Comparison of ENCODE assay signal across 27 mouse cellular contexts in genomic region chr4:63706279-63706971, GRCm38 (mm10). TPM values are rescaled to one million over a fixed set of nuclear protein-coding genes. Genes with fewer than 3 reads are reported as not detected.
DNase-seq lines count a peak whose midpoint lies in the region; ATAC-seq and TF ChIP-seq lines count a peak whose summit lies in the region.
"Had no signal": no experiment of that assay in that cellular context is flagged by ENCODE, and none has a peak within 500 bp of the region (broad histone marks: within the 10 kb centered on the region; RNA-seq: fewer than 3 reads in every experiment).

No protein-coding gene starts in this region.

- no peak for TF ChIP-seq CTCF in midbrain, postnatal 0 days (IDR thresholded peaks at IDR 0.05)
- no peak for TF ChIP-seq CTCF in stomach, postnatal 0 days (IDR thresholded peaks at IDR 0.05; ENCODE audit: low read depth)

- H3K27ac ChIP-seq in forebrain, embryonic 15.5 days (replicated peaks) = peak overlapping the region; percentile 49; the same call in 1 of the 2 replicates
- H3K27ac ChIP-seq in forebrain, embryonic 12.5 days = no peak overlapping the region
- H3K27ac ChIP-seq in midbrain, embryonic 11.5 days (ENCODE audit: low read depth, low read length) = no peak overlapping the region
- H3K27ac ChIP-seq in midbrain, embryonic 13.5 days = no peak overlapping the region
- H3K27ac ChIP-seq in forebrain, embryonic 16.5 days (ENCODE audit: low read length) = no peak overlapping the region
- no peak overlapping the region for H3K27ac ChIP-seq in midbrain, postnatal 0 days (ENCODE audit: low read depth, low read length)
- no peak overlapping the region for H3K27ac ChIP-seq in stomach, postnatal 0 days (replicated peaks)
- H3K27ac ChIP-seq: embryonic facial prominence, embryonic 15.5 days; hindbrain, embryonic 13.5 days had no signal

- WGBS in forebrain, embryonic 15.5 days = 65% methylated on average over 1 of the region's 1 CpGs
- WGBS in forebrain, embryonic 12.5 days = 74% methylated on average over 1 of the region's 1 CpGs
- 84% methylated on average over 1 of the region's 1 CpGs for WGBS in midbrain, embryonic 11.5 days
- 61% methylated on average over 1 of the region's 1 CpGs for WGBS in midbrain, embryonic 13.5 days
- 49% methylated on average over 1 of the region's 1 CpGs for WGBS in forebrain, embryonic 16.5 days
- WGBS in midbrain, postnatal 0 days = 29% methylated on average over 1 of the region's 1 CpGs
- 77% methylated on average over 1 of the region's 1 CpGs for WGBS in stomach, postnatal 0 days

- no peaks in the 10 kb centered on the region for H3K27me3 ChIP-seq in forebrain, embryonic 15.5 days
- no peaks in the 10 kb centered on the region for H3K27me3 ChIP-seq in forebrain, embryonic 12.5 days
- H3K27me3 ChIP-seq in midbrain, embryonic 11.5 days (ENCODE audit: control insufficient read depth, insufficient read depth, low read length) = no peaks in the 10 kb centered on the region
- no peaks in the 10 kb centered on the region for H3K27me3 ChIP-seq in midbrain, embryonic 13.5 days
- H3K27me3 ChIP-seq in forebrain, embryonic 16.5 days (replicated peaks; ENCODE audit: control insufficient read depth, insufficient read depth, low read length) = no peaks in the 10 kb centered on the region
- H3K27me3 ChIP-seq in midbrain, postnatal 0 days (ENCODE audit: insufficient read depth, low read length) = no peaks in the 10 kb centered on the region
- no peaks in the 10 kb centered on the region for H3K27me3 ChIP-seq in stomach, postnatal 0 days (ENCODE audit: control insufficient read depth, insufficient read depth, low read length)
- H3K27me3 ChIP-seq: embryonic facial prominence, embryonic 15.5 days; heart, embryonic 12.5 days; hindbrain, embryonic 13.5 days had no signal

- H3K4me3 ChIP-seq in forebrain, embryonic 15.5 days = no peak overlapping the region
- H3K4me3 ChIP-seq in forebrain, embryonic 12.5 days (replicated peaks) = no peak overlapping the region
- no peak overlapping the region for H3K4me3 ChIP-seq in midbrain, embryonic 11.5 days (ENCODE audit: low read depth, low read length)
- no peak overlapping the region for H3K4me3 ChIP-seq in midbrain, embryonic 13.5 days (replicated peaks)
- no peak overlapping the region for H3K4me3 ChIP-seq in forebrain, embryonic 16.5 days (replicated peaks; ENCODE audit: low read length)
- H3K4me3 ChIP-seq in midbrain, postnatal 0 days (ENCODE audit: low read depth, low read length) = no peak overlapping the region
- H3K4me3 ChIP-seq in stomach, postnatal 0 days (ENCODE audit: low read depth, low read length) = no peak overlapping the region
- H3K4me3 ChIP-seq: embryonic facial prominence, embryonic 15.5 days; erythroblast, embryonic 14.5 days; heart, embryonic 12.5 days; hindbrain, embryonic 13.5 days had no signal

- no peaks in the 10 kb centered on the region for H3K36me3 ChIP-seq in forebrain, embryonic 15.5 days
- H3K36me3 ChIP-seq in forebrain, embryonic 12.5 days (replicated peaks) = no peaks in the 10 kb centered on the region
- no peaks in the 10 kb centered on the region for H3K36me3 ChIP-seq in midbrain, embryonic 11.5 days (ENCODE audit: control insufficient read depth, insufficient read depth, low read length)
- no peaks in the 10 kb centered on the region for H3K36me3 ChIP-seq in midbrain, embryonic 13.5 days
- H3K36me3 ChIP-seq in forebrain, embryonic 16.5 days (ENCODE audit: control insufficient read depth, insufficient read depth) = no peaks in the 10 kb centered on the region
- no peaks in the 10 kb centered on the region for H3K36me3 ChIP-seq in midbrain, postnatal 0 days (ENCODE audit: insufficient read depth, low read length)
- H3K36me3 ChIP-seq in stomach, postnatal 0 days (ENCODE audit: control insufficient read depth, insufficient read depth, low read length) = no peaks in the 10 kb centered on the region
- H3K36me3 ChIP-seq: embryonic facial prominence, embryonic 15.5 days; heart, embryonic 12.5 days; hindbrain, embryonic 13.5 days had no signal

- ATAC-seq in forebrain, embryonic 15.5 days (replicated peaks) = peak; percentile 78
- no peak for ATAC-seq in forebrain, embryonic 12.5 days (ENCODE audit: low FRiP score)
- no peak for ATAC-seq in midbrain, embryonic 11.5 days (ENCODE audit: low FRiP score)
- no peak for ATAC-seq in midbrain, embryonic 13.5 days
- ATAC-seq in forebrain, embryonic 16.5 days = peak; percentile 84
- peak; percentile 23; the same call in 1 of the 2 replicates for ATAC-seq in midbrain, postnatal 0 days (ENCODE audit: low FRiP score)
- no peak for ATAC-seq in stomach, postnatal 0 days (ENCODE audit: low FRiP score, low TSS enrichment)
- ATAC-seq: intestine, embryonic 16.5 days had no signal

- no peaks in the 10 kb centered on the region for H3K4me1 ChIP-seq in forebrain, embryonic 15.5 days
- H3K4me1 ChIP-seq in forebrain, embryonic 12.5 days = no peaks in the 10 kb centered on the region
- H3K4me1 ChIP-seq in midbrain, embryonic 11.5 days (ENCODE audit: control insufficient read depth, insufficient read depth, low read length) = no peaks in the 10 kb centered on the region
- H3K4me1 ChIP-seq in midbrain, embryonic 13.5 days (replicated peaks) = no peaks in the 10 kb centered on the region
- H3K4me1 ChIP-seq in forebrain, embryonic 16.5 days (replicated peaks; ENCODE audit: control insufficient read depth, insufficient read depth, low read length) = no peaks in the 10 kb centered on the region
- peaks cover 3% of the 10 kb centered on the region; the same call in 1 of the 2 replicates for H3K4me1 ChIP-seq in midbrain, postnatal 0 days (ENCODE audit: insufficient read depth, low read length)
- no peaks in the 10 kb centered on the region for H3K4me1 ChIP-seq in stomach, postnatal 0 days (replicated peaks; ENCODE audit: control insufficient read depth, insufficient read depth)
- H3K4me1 ChIP-seq: embryonic facial prominence, embryonic 15.5 days; heart, embryonic 12.5 days; hindbrain, embryonic 13.5 days had no signal

- no peak for TF ChIP-seq EP300 in stomach, postnatal 0 days (optimal IDR thresholded peaks at IDR 0.05)

- peak; percentile 23 for DNase-seq in midbrain, embryonic 11.5 days (ENCODE audit: low spot score, missing footprints)
- DNase-seq in midbrain, postnatal 0 days (ENCODE audit: low spot score) = no peak
- DNase-seq in stomach, postnatal 0 days (ENCODE audit: low spot score) = no peak
- DNase-seq in frontal cortex, postnatal 10 days (ENCODE audit: low spot score in 2 of 2) = no peak
- DNase-seq: adrenal gland, adult 2 months; adrenal gland, postnatal 25 days; cerebellum, adult 11 months; cerebellum, adult 8-10 months; cerebellum, postnatal 14 days; embryo, embryonic 11 days; gastrocnemius, postnatal 14 days; kidney, adult 2 months had no signal

- H3K4me2 ChIP-seq in forebrain, embryonic 15.5 days (replicated peaks) = no peak overlapping the region
- no peak overlapping the region for H3K4me2 ChIP-seq in forebrain, embryonic 12.5 days
- no peak overlapping the region for H3K4me2 ChIP-seq in midbrain, embryonic 11.5 days
- H3K4me2 ChIP-seq in midbrain, embryonic 13.5 days (replicated peaks) = no peak overlapping the region
- no peak overlapping the region for H3K4me2 ChIP-seq in forebrain, embryonic 16.5 days (ENCODE audit: low read length)
- H3K4me2 ChIP-seq in midbrain, postnatal 0 days (ENCODE audit: low read depth, low read length, poor library complexity, severe bottlenecking) = no peak overlapping the region
- H3K4me2 ChIP-seq in stomach, postnatal 0 days (replicated peaks; ENCODE audit: low read depth) = no peak overlapping the region
- H3K4me2 ChIP-seq: embryonic facial prominence, embryonic 15.5 days; heart, embryonic 12.5 days; hindbrain, embryonic 13.5 days had no signal

- no peak overlapping the region for H3K9ac ChIP-seq in forebrain, embryonic 15.5 days (replicated peaks)
- H3K9ac ChIP-seq in forebrain, embryonic 12.5 days = no peak overlapping the region
- no peak overlapping the region for H3K9ac ChIP-seq in midbrain, embryonic 11.5 days (ENCODE audit: low read length)
- H3K9ac ChIP-seq in midbrain, embryonic 13.5 days (replicated peaks) = no peak overlapping the region
- no peak overlapping the region for H3K9ac ChIP-seq in forebrain, embryonic 16.5 days (replicated peaks; ENCODE audit: low read depth, low read length)
- H3K9ac ChIP-seq in midbrain, postnatal 0 days (replicated peaks; ENCODE audit: low read length, poor library complexity, severe bottlenecking) = no peak overlapping the region
- no peak overlapping the region for H3K9ac ChIP-seq in stomach, postnatal 0 days (ENCODE audit: low read length)
- H3K9ac ChIP-seq: embryonic facial prominence, embryonic 15.5 days; heart, embryonic 12.5 days; hindbrain, embryonic 13.5 days had no signal

- no peaks in the 10 kb centered on the region for H3K9me3 ChIP-seq in forebrain, embryonic 15.5 days
- H3K9me3 ChIP-seq in forebrain, embryonic 12.5 days = no peaks in the 10 kb centered on the region
- H3K9me3 ChIP-seq in midbrain, embryonic 11.5 days (ENCODE audit: control insufficient read depth, low read length) = no peaks in the 10 kb centered on the region
- H3K9me3 ChIP-seq in midbrain, embryonic 13.5 days = no peaks in the 10 kb centered on the region
- H3K9me3 ChIP-seq in forebrain, embryonic 16.5 days (ENCODE audit: control insufficient read depth, low read length) = no peaks in the 10 kb centered on the region
- H3K9me3 ChIP-seq in midbrain, postnatal 0 days (ENCODE audit: low read length) = no peaks in the 10 kb centered on the region
- no peaks in the 10 kb centered on the region for H3K9me3 ChIP-seq in stomach, postnatal 0 days (ENCODE audit: control insufficient read depth, low read length)
- H3K9me3 ChIP-seq: embryonic facial prominence, embryonic 15.5 days; heart, embryonic 12.5 days; hindbrain, embryonic 13.5 days had no signal

RNA-seq across cellular contexts. Expression of gene Tnfsf15, which starts 38.5 kb away (rescaled TPM):
- polyA plus RNA-seq in forebrain, embryonic 15.5 days (2015; fragmentation: Nextera tagmentation; extraction: Ambion mirVana) = not detected in 2 replicates
- polyA plus RNA-seq in forebrain, embryonic 12.5 days (2016; fragmentation: Nextera tagmentation; extraction: Ambion mirVana) = not detected in 2 replicates
- polyA plus RNA-seq in midbrain, embryonic 11.5 days (2014; fragmentation: Nextera tagmentation; extraction: Ambion mirVana) = 0.07 TPM in 1 of 2 replicates, not detected in the other
- polyA plus RNA-seq in midbrain, embryonic 13.5 days (2015; fragmentation: Nextera tagmentation; extraction: Ambion mirVana) = not detected in 2 replicates
- polyA plus RNA-seq in forebrain, embryonic 16.5 days (2015; fragmentation: Nextera tagmentation; extraction: Ambion mirVana) = not detected in 2 replicates
- total RNA-seq in midbrain, postnatal 0 days (2014; rRNA removed) = not detected in 2 replicates
- polyA plus RNA-seq in midbrain, postnatal 0 days (2015; fragmentation: Nextera tagmentation; extraction: Ambion mirVana) = not detected in 2 replicates
- polyA plus RNA-seq in stomach, postnatal 0 days (2015; fragmentation: Nextera tagmentation; extraction: Ambion mirVana) = 0.04 and 0.18 TPM in 2 replicates
- total RNA-seq: common myeloid progenitor, adult 5-6 weeks; heart, adult 8-10 months; heart, postnatal 25 days had no signal
- polyA plus RNA-seq: adrenal gland, adult 2 months; erythroblast, embryonic 14.5 days; hindbrain, embryonic 13.5 days had no signal

RNA-seq across cellular contexts. Expression of gene Gm11214, which starts 43.2 kb away (rescaled TPM):
- polyA plus RNA-seq in forebrain, embryonic 15.5 days (2015; fragmentation: Nextera tagmentation; extraction: Ambion mirVana) = not detected in 2 replicates
- not detected in 2 replicates for polyA plus RNA-seq in forebrain, embryonic 12.5 days (2016; fragmentation: Nextera tagmentation; extraction: Ambion mirVana)
- polyA plus RNA-seq in midbrain, embryonic 11.5 days (2014; fragmentation: Nextera tagmentation; extraction: Ambion mirVana) = not detected in 2 replicates
- polyA plus RNA-seq in midbrain, embryonic 13.5 days (2015; fragmentation: Nextera tagmentation; extraction: Ambion mirVana) = not detected in 2 replicates
- polyA plus RNA-seq in forebrain, embryonic 16.5 days (2015; fragmentation: Nextera tagmentation; extraction: Ambion mirVana) = not detected in 2 replicates
- total RNA-seq in midbrain, postnatal 0 days (2014; rRNA removed) = not detected in 2 replicates
- polyA plus RNA-seq in midbrain, postnatal 0 days (2015; fragmentation: Nextera tagmentation; extraction: Ambion mirVana) = not detected in 2 replicates
- polyA plus RNA-seq in stomach, postnatal 0 days (2015; fragmentation: Nextera tagmentation; extraction: Ambion mirVana) = not detected in 2 replicates
- total RNA-seq: adrenal gland, adult 2 months; adrenal gland, postnatal 25 days; common myeloid progenitor, adult 5-6 weeks; ES-E14; gastrocnemius, postnatal 14 days; heart, adult 8-10 months; heart, postnatal 25 days had no signal
- polyA plus RNA-seq: adrenal gland, adult 2 months; embryonic facial prominence, embryonic 11.5 days; embryonic facial prominence, embryonic 15.5 days; erythroblast, embryonic 14.5 days; gonadal fat pad, adult 2 months; heart, embryonic 12.5 days; hindbrain, embryonic 13.5 days; intestine, embryonic 16.5 days; kidney, adult 2 months had no signal

Comparison
In these comparisons a context has a peak if more than half of its experiments do, and no peak if none do; other contexts are left out.
1. ATAC-seq: peak in forebrain, embryonic 15.5 days (single experiment), forebrain, embryonic 16.5 days (single experiment) and midbrain, postnatal 0 days (single experiment); none in forebrain, embryonic 12.5 days (single experiment), midbrain, embryonic 11.5 days (single experiment), midbrain, embryonic 13.5 days (single experiment) and stomach, postnatal 0 days (single experiment).